Mouse (Mus musculus): Measurements from ENCODE around the gene Hdac5. TPM values are rescaled to one million over a fixed set of nuclear protein-coding genes. Genes with fewer than 3 reads are reported as not detected.

The Hdac5 gene
- polyA plus RNA-seq, 1 experiment from 2014 or later = 36.8 TPM

- no peak overlapping the region for H3K4me3 ChIP-seq (ENCODE audit: low read depth, low read length)
- H3K4me2 ChIP-seq (ENCODE audit: low read depth, low read length, severe bottlenecking) = no peak overlapping the region
- H3K27ac ChIP-seq (ENCODE audit: low read depth, low read length) = no peak overlapping the region
- H3K4me1 ChIP-seq (replicated peaks; ENCODE audit: control insufficient read depth, insufficient read depth, low read length) = peaks cover 12% of the 10 kb centered on the region; the same call in 1 of the 2 replicates
- no peaks in the 10 kb centered on the region for H3K9me3 ChIP-seq (ENCODE audit: control insufficient read depth, low read length)
- DNase-seq (ENCODE audit: low spot score) (no peak), ATAC-seq (replicated peaks; ENCODE audit: low FRiP score) (no peak)
- H3K36me3 ChIP-seq (ENCODE audit: control insufficient read depth, insufficient read depth, low read length) = no peaks in the 10 kb centered on the region; the same call in 1 of the 2 replicates
- 35% methylated on average over 11 of the region's 11 CpGs for WGBS
- no peaks in the 10 kb centered on the region for H3K27me3 ChIP-seq (ENCODE audit: control insufficient read depth, insufficient read depth, low read length)
- no peak overlapping the region; the same call in 1 of the 2 replicates for H3K9ac ChIP-seq (ENCODE audit: low read length)
Measured at GRCm38 (mm10) chr11:102207825-102208777, 21.9 kb downstream of the Hdac5 start.

DNA sequence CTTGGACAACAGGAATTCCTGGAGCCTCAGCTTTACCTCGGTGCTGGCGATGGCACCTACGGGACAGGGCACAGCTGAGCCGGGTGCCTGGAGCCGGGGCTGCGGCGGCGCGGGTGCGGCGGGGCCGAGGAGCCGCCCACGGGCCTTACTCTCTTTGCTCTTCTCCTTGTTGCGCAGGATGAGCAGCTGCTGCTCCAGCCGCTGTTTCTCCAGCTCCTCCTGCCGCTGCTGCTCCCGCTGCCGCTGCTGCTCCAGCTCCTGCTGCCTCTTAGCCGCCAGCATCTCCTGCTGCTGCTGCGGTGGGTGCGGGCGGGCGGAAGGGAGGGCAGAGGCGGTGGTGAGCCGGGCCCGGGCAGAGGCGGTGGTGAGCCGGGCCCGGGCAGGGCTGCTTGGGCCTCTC is 23.5 kb downstream of the Hdac5 start:
- Histone ChIP-seq H3K9ac (ENCODE audit: low read length) (no peak overlapping the region), H3K27me3 (ENCODE audit: control insufficient read depth, insufficient read depth, low read length) (no peaks in the 10 kb centered on the region), H3K9me3 (ENCODE audit: control insufficient read depth, low read length) (no peaks in the 10 kb centered on the region), H3K27ac (ENCODE audit: low read depth, low read length) (no peak overlapping the region), H3K4me3 (ENCODE audit: low read depth, low read length) (no peak overlapping the region), H3K4me2 (ENCODE audit: low read depth, low read length, severe bottlenecking) (no peak overlapping the region), H3K36me3 (ENCODE audit: control insufficient read depth, insufficient read depth, low read length) (no peaks in the 10 kb centered on the region; the same call in 1 of the 2 replicates), H3K4me1 (replicated peaks; ENCODE audit: control insufficient read depth, insufficient read depth, low read length) (peaks cover 11% of the 10 kb centered on the region; the same call in 1 of the 2 replicates)
- 66% methylated on average over 30 of the region's 30 CpGs for WGBS
- ATAC-seq (replicated peaks; ENCODE audit: low FRiP score) (no peak), DNase-seq (ENCODE audit: low spot score) (peak; percentile 46)

GRCm38 (mm10) chr11:102201408-102201821 is 28.6 kb downstream of the Hdac5 start:
- Histone ChIP-seq H3K36me3 (ENCODE audit: control insufficient read depth, insufficient read depth, low read length) (no peaks in the 10 kb centered on the region; the same call in 1 of the 2 replicates), H3K27me3 (ENCODE audit: control insufficient read depth, insufficient read depth, low read length) (no peaks in the 10 kb centered on the region), H3K4me2 (ENCODE audit: low read depth, low read length, severe bottlenecking) (no peak overlapping the region), H3K9ac (ENCODE audit: low read length) (no peak overlapping the region), H3K27ac (ENCODE audit: low read depth, low read length) (no peak overlapping the region), H3K4me1 (replicated peaks; ENCODE audit: control insufficient read depth, insufficient read depth, low read length) (no peaks in the 10 kb centered on the region), H3K4me3 (ENCODE audit: low read depth, low read length) (no peak overlapping the region), H3K9me3 (ENCODE audit: control insufficient read depth, low read length) (no peaks in the 10 kb centered on the region)
- 84% methylated on average over 12 of the region's 12 CpGs for WGBS
- ATAC-seq (replicated peaks; ENCODE audit: low FRiP score) (no peak), DNase-seq (ENCODE audit: low spot score) (no peak)

GRCm38 (mm10) chr11:102199856-102200255 is 30.1 kb downstream of the Hdac5 start:
- H3K9ac ChIP-seq (ENCODE audit: low read length) = no peak overlapping the region
- H3K27me3 ChIP-seq (ENCODE audit: control insufficient read depth, insufficient read depth, low read length) = no peaks in the 10 kb centered on the region
- no peaks in the 10 kb centered on the region for H3K4me1 ChIP-seq (replicated peaks; ENCODE audit: control insufficient read depth, insufficient read depth, low read length)
- no peak overlapping the region for H3K4me3 ChIP-seq (ENCODE audit: low read depth, low read length)
- no peaks in the 10 kb centered on the region for H3K36me3 ChIP-seq (ENCODE audit: control insufficient read depth, insufficient read depth, low read length)
- H3K9me3 ChIP-seq (ENCODE audit: control insufficient read depth, low read length) = no peaks in the 10 kb centered on the region
- WGBS = 91% methylated on average over 9 of the region's 9 CpGs
- H3K4me2 ChIP-seq (ENCODE audit: low read depth, low read length, severe bottlenecking) = no peak overlapping the region
- H3K27ac ChIP-seq (ENCODE audit: low read depth, low read length) = no peak overlapping the region
- DNase-seq (ENCODE audit: low spot score) (peak; percentile 33), ATAC-seq (replicated peaks; ENCODE audit: low FRiP score) (no peak)

GRCm38 (mm10) chr11:102198245-102198644 is 31.7 kb downstream of the Hdac5 start:
- H3K36me3 ChIP-seq (ENCODE audit: control insufficient read depth, insufficient read depth, low read length) = no peaks in the 10 kb centered on the region; the same call in 1 of the 2 replicates
- peak; percentile 42 for DNase-seq (ENCODE audit: low spot score)

GRCm38 (mm10) chr11:102196018-102196797 is 33.8 kb downstream of the Hdac5 start:
- DNase-seq (ENCODE audit: low spot score) = peak; percentile 46
- Histone ChIP-seq H3K4me2 (ENCODE audit: low read depth, low read length, severe bottlenecking) (no peak overlapping the region), H3K4me3 (ENCODE audit: low read depth, low read length) (no peak overlapping the region), H3K27me3 (ENCODE audit: control insufficient read depth, insufficient read depth, low read length) (no peaks in the 10 kb centered on the region), H3K4me1 (replicated peaks; ENCODE audit: control insufficient read depth, insufficient read depth, low read length) (no peaks in the 10 kb centered on the region), H3K9ac (ENCODE audit: low read length) (no peak overlapping the region), H3K27ac (ENCODE audit: low read depth, low read length) (no peak overlapping the region), H3K36me3 (ENCODE audit: control insufficient read depth, insufficient read depth, low read length) (no peaks in the 10 kb centered on the region; the same call in 1 of the 2 replicates), H3K9me3 (ENCODE audit: control insufficient read depth, low read length) (no peaks in the 10 kb centered on the region)
- WGBS = 88% methylated on average over 21 of the region's 21 CpGs
- no peak for ATAC-seq (replicated peaks; ENCODE audit: low FRiP score)

More at GRCm38 (mm10) chr11:102198245-102198644, 31.7 kb downstream of the Hdac5 start:
- no peak for ATAC-seq (replicated peaks; ENCODE audit: low FRiP score)
- no peak overlapping the region for H3K9ac ChIP-seq (ENCODE audit: low read length)
- no peaks in the 10 kb centered on the region for H3K4me1 ChIP-seq (replicated peaks; ENCODE audit: control insufficient read depth, insufficient read depth, low read length)
- no peak overlapping the region for H3K27ac ChIP-seq (ENCODE audit: low read depth, low read length)
- no peaks in the 10 kb centered on the region for H3K27me3 ChIP-seq (ENCODE audit: control insufficient read depth, insufficient read depth, low read length)
- no peak overlapping the region for H3K4me2 ChIP-seq (ENCODE audit: low read depth, low read length, severe bottlenecking)
- WGBS = 71% methylated on average over 6 of the region's 6 CpGs
- no peak overlapping the region for H3K4me3 ChIP-seq (ENCODE audit: low read depth, low read length)
- no peaks in the 10 kb centered on the region for H3K9me3 ChIP-seq (ENCODE audit: control insufficient read depth, low read length)

GRCm38 (mm10) chr11:102193657-102194440 is 36.1 kb downstream of the Hdac5 start:
- 87% methylated on average over 9 of the region's 9 CpGs for WGBS
- Histone ChIP-seq H3K27ac (ENCODE audit: low read depth, low read length) (no peak overlapping the region), H3K4me2 (ENCODE audit: low read depth, low read length, severe bottlenecking) (no peak overlapping the region), H3K9me3 (ENCODE audit: control insufficient read depth, low read length) (no peaks in the 10 kb centered on the region), H3K36me3 (ENCODE audit: control insufficient read depth, insufficient read depth, low read length) (no peaks in the 10 kb centered on the region; the same call in 1 of the 2 replicates), H3K9ac (ENCODE audit: low read length) (no peak overlapping the region), H3K27me3 (ENCODE audit: control insufficient read depth, insufficient read depth, low read length) (no peaks in the 10 kb centered on the region), H3K4me3 (ENCODE audit: low read depth, low read length) (no peak overlapping the region), H3K4me1 (replicated peaks; ENCODE audit: control insufficient read depth, insufficient read depth, low read length) (0 out of 2 replicates have a peak, but pooled peaks cover 5% of the 10 kb centered on the region)
- peak; percentile 24 for DNase-seq (ENCODE audit: low spot score)
- ATAC-seq (replicated peaks; ENCODE audit: low FRiP score) = no peak

DNA sequence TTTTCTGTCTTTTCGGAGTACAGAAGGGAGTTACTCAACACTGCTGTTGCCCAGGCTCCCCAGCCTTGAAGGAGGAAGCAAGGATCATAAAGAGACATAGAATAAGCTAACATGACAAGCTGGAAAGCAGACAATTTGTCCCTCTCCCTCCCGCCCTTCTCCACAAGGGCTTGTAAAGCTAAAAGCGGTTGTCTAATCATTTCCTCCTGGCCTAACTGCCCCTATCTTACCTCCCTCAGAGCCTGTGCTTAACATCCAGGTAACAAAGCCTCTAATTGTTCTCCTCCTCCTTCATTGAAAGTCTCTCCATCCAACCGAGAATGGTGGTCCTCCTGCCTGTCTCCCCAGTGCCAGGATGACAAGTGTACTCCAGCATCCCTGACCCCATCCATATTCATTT is 39.1 kb downstream of the Hdac5 start:
- ATAC-seq (replicated peaks; ENCODE audit: low FRiP score) (no peak), DNase-seq (ENCODE audit: low spot score) (peak; percentile 35)
- Histone ChIP-seq H3K27me3 (ENCODE audit: control insufficient read depth, insufficient read depth, low read length) (no peaks in the 10 kb centered on the region), H3K27ac (ENCODE audit: low read depth, low read length) (no peak overlapping the region), H3K4me2 (ENCODE audit: low read depth, low read length, severe bottlenecking) (peak overlapping the region; percentile 79; the same call in 1 of the 2 replicates), H3K36me3 (ENCODE audit: control insufficient read depth, insufficient read depth, low read length) (no peaks in the 10 kb centered on the region; the same call in 1 of the 2 replicates), H3K4me3 (ENCODE audit: low read depth, low read length) (no peak overlapping the region), H3K4me1 (replicated peaks; ENCODE audit: control insufficient read depth, insufficient read depth, low read length) (0 out of 2 replicates have a peak, but pooled peaks cover 5% of the 10 kb centered on the region), H3K9ac (ENCODE audit: low read length) (0 out of 2 replicates have a peak overlapping the region, but pooled peaks have one; percentile 20), H3K9me3 (ENCODE audit: control insufficient read depth, low read length) (no peaks in the 10 kb centered on the region)
- 65% methylated on average over 4 of the region's 4 CpGs for WGBS

All from forebrain, embryonic 11.5 days (tissue).